Mouse (Mus musculus) intestine, embryonic 14.5 days (tissue): ENCODE data around the gene Uhrf1. TPM values are rescaled to one million over a fixed set of nuclear protein-coding genes. Genes with fewer than 3 reads are reported as not detected.

Source experiments
- ATAC-seq: fragments of 200-750 bp; cut with Nextera tagmentation; replicated peaks from 2 replicates; pipeline ENCODE4 v1.8.0; 2017; ENCODE audit warnings: low read depth, moderate number of reproducible peaks, moderate TSS enrichment, moderate library complexity; ENCODE audit not compliant: low FRiP score, low TSS enrichment
- DNase-seq: peaks from one replicate; pipeline ENCODE4 v3.0.0-alpha.2; 2018; ENCODE audit warnings: low spot score
- H3K27ac ChIP-seq: fragments of 300-500 bp; sonication (generic); 2 replicates; pipeline ENCODE4 v1.5.1; 2014; ENCODE audit warnings: low read depth, mild to moderate bottlenecking, control low read depth
- H3K27me3 ChIP-seq: fragments of 300-500 bp; sonication (generic); replicated peaks from 2 replicates; pipeline ENCODE4 v1.6.1; 2014; ENCODE audit warnings: low read length, control low read depth; ENCODE audit not compliant: control insufficient read depth, insufficient read depth
- H3K36me3 ChIP-seq: fragments of 300-500 bp; sonication (generic); 2 replicates; pipeline ENCODE4 v1.6.1; 2014; ENCODE audit warnings: low read length, control low read depth; ENCODE audit not compliant: control insufficient read depth, insufficient read depth
- H3K4me1 ChIP-seq: fragments of 300-500 bp; sonication (generic); replicated peaks from 2 replicates; pipeline ENCODE4 v1.6.1; 2014; ENCODE audit warnings: low read length, control low read depth, mixed read lengths; ENCODE audit not compliant: control insufficient read depth, insufficient read depth
- H3K4me2 ChIP-seq: fragments of 300-500 bp; sonication (generic); 2 replicates; pipeline ENCODE4 v1.6.1; 2014; ENCODE audit warnings: low read length
- H3K4me3 ChIP-seq: fragments of 300-500 bp; sonication (generic); 2 replicates; pipeline ENCODE4 v1.5.1; 2014; ENCODE audit warnings: low read depth, low read length, control low read depth, mixed read lengths
- H3K9ac ChIP-seq: fragments of 300-500 bp; sonication (generic); 2 replicates; pipeline ENCODE4 v1.6.1; 2014; ENCODE audit warnings: mild to moderate bottlenecking, low read length
- H3K9me3 ChIP-seq: fragments of 300-500 bp; sonication (generic); 2 replicates; pipeline ENCODE4 v1.6.1; 2016; ENCODE audit warnings: low read length, control low read depth; ENCODE audit not compliant: control insufficient read depth
- WGBS: fragments of 180-500 bp; shearing (Covaris S2); extraction: QIAGEN DNeasy Blood & Tissue Kit; methylation state at CpG from one replicate; pipeline ENCODE4 v1.1.7; 2014; 5-methylcytosine and 5-hydroxymethylcytosine counted together
- polyA plus RNA-seq: library from polyadenylated mRNA; unstranded; fragments of >200 nt; fragmentation: Nextera tagmentation; extraction: Ambion mirVana; gene quantifications from 2 replicates; pipeline ENCODE4 v1.2.1, GENCODE M21; 2014

The Uhrf1 gene
- polyA plus RNA-seq, 1 experiment from 2014 or later: 122 TPM

GRCm38 (mm10) chr17:56371029-56371660, 68.0 kb downstream of the Uhrf1 start:
- 72% methylated on average over 15 of the region's 15 CpGs for WGBS
- ATAC-seq (no peak), DNase-seq (no peak)
- Histone ChIP-seq H3K4me1 (0 out of 2 replicates have a peak, but pooled peaks cover 2% of the 10 kb centered on the region), H3K4me2 (no peak overlapping the region), H3K9ac (no peak overlapping the region), H3K9me3 (no peaks in the 10 kb centered on the region), H3K4me3 (no peak overlapping the region), H3K27me3 (no peaks in the 10 kb centered on the region), H3K36me3 (peaks cover 70% of the 10 kb centered on the region), H3K27ac (no peak overlapping the region)

- Histone ChIP-seq H3K27me3 (no peaks in the 10 kb centered on the region), H3K4me1 (no peaks in the 10 kb centered on the region), H3K4me2 (no peak overlapping the region), H3K9me3 (no peaks in the 10 kb centered on the region), H3K9ac (no peak overlapping the region), H3K36me3 (peaks cover 79% of the 10 kb centered on the region), H3K4me3 (no peak overlapping the region), H3K27ac (no peak overlapping the region)
- ATAC-seq (no peak), DNase-seq (no peak)
- WGBS: 69% methylated on average over 4 of the region's 4 CpGs
Observed at GRCm38 (mm10) chr17:56372109-56372508, 69.0 kb downstream of the Uhrf1 start.

Other genes with a start within 250 kb of the Uhrf1 start
- gene Ubxn6, start 228.3 kb upstream of the Uhrf1 start, polyA plus RNA-seq: 32.3 and 43.4 TPM in 2 replicates
- gene Hdgfl2, start 223.7 kb upstream of the Uhrf1 start, polyA plus RNA-seq: 93.4 and 94.0 TPM in 2 replicates
- 0.08 and 0.19 TPM in 2 replicates for gene Plin4, start 193.5 kb upstream of the Uhrf1 start, polyA plus RNA-seq
- gene Plin5, start 185.7 kb upstream of the Uhrf1 start, polyA plus RNA-seq: 0.58 TPM in 2 replicates
- 0.16 TPM in 1 of 2 replicates, not detected in the other for gene Lrg1, start 181.3 kb upstream of the Uhrf1 start, polyA plus RNA-seq
- gene Sema6b, start 163.0 kb upstream of the Uhrf1 start, polyA plus RNA-seq: 0.86 and 1.3 TPM in 2 replicates
- gene Tnfaip8l1, start 140.8 kb upstream of the Uhrf1 start, polyA plus RNA-seq: 11.3 and 14.0 TPM in 2 replicates
- gene Mydgf, start 119.4 kb upstream of the Uhrf1 start, polyA plus RNA-seq: 103 and 111 TPM in 2 replicates
- 35.4 and 36.2 TPM in 2 replicates for gene Dpp9, start 84.4 kb upstream of the Uhrf1 start, polyA plus RNA-seq
- 15.3 and 16.1 TPM in 2 replicates for gene Fem1a, start 46.5 kb upstream of the Uhrf1 start, polyA plus RNA-seq
- 7.1 and 11.3 TPM in 2 replicates for gene Ticam1, start 26.5 kb upstream of the Uhrf1 start, polyA plus RNA-seq
- gene Plin3, start 10.4 kb upstream of the Uhrf1 start, polyA plus RNA-seq: 88.2 and 95.1 TPM in 2 replicates
- 0.17 TPM in 1 of 2 replicates, not detected in the other for gene Arrdc5, start 3.0 kb upstream of the Uhrf1 start, polyA plus RNA-seq
- 28.4 and 33.5 TPM in 2 replicates for gene Kdm4b, start 22.7 kb downstream of the Uhrf1 start, polyA plus RNA-seq
- gene Ptprs, start 173.2 kb downstream of the Uhrf1 start, polyA plus RNA-seq: 94.4 and 99.6 TPM in 2 replicates
- gene Znrf4, start 209.1 kb downstream of the Uhrf1 start, polyA plus RNA-seq: not detected in 2 replicates